Mouse (Mus musculus) hindbrain, postnatal 0 days (tissue): ENCODE measurements around the gene Irs2. TPM values are rescaled to one million over a fixed set of nuclear protein-coding genes. Genes with fewer than 3 reads are reported as not detected.

Experiments used
- ATAC-seq: fragments of 200-750 bp; cut with Nextera tagmentation; 2 replicates; pipeline ENCODE4 v1.8.0; 2017; ENCODE audit warnings: mild to moderate bottlenecking, moderate TSS enrichment, moderate library complexity
- DNase-seq: peaks from one replicate; pipeline ENCODE4 v3.0.0-alpha.2; 2015; ENCODE audit warnings: low spot score
- H3K27ac ChIP-seq: fragments of 300-500 bp; sonication (generic); 2 replicates; pipeline ENCODE4 v1.5.1; 2014; ENCODE audit warnings: mild to moderate bottlenecking
- H3K27me3 ChIP-seq: fragments of 300-500 bp; sonication (generic); 2 replicates; pipeline ENCODE4 v1.6.1; 2014; ENCODE audit warnings: low read length, mixed read lengths; ENCODE audit not compliant: insufficient read depth
- H3K36me3 ChIP-seq: fragments of 300-500 bp; sonication (generic); 2 replicates; pipeline ENCODE4 v1.6.1; 2014; ENCODE audit warnings: low read length, mixed read lengths; ENCODE audit not compliant: insufficient read depth
- H3K4me1 ChIP-seq: fragments of 300-500 bp; sonication (generic); 2 replicates; pipeline ENCODE4 v1.6.1; 2014; ENCODE audit warnings: antibody characterized with exemption, low read length, mixed read lengths; ENCODE audit not compliant: insufficient read depth
- H3K4me2 ChIP-seq: fragments of 300-500 bp; sonication (generic); 2 replicates; pipeline ENCODE4 v1.6.1; 2014; ENCODE audit warnings: low read depth, mild to moderate bottlenecking, low read length, moderate library complexity, mixed read lengths
- H3K4me3 ChIP-seq: fragments of 300-500 bp; sonication (generic); 2 replicates; pipeline ENCODE4 v1.5.1; 2014; ENCODE audit warnings: low read length
- H3K9ac ChIP-seq: fragments of 300-500 bp; sonication (generic); replicated peaks from 2 replicates; pipeline ENCODE4 v1.6.1; 2014; ENCODE audit warnings: mild to moderate bottlenecking, low read length, moderate library complexity, mixed read lengths
- H3K9me3 ChIP-seq: fragments of 300-500 bp; sonication (generic); 2 replicates; pipeline ENCODE4 v1.6.1; 2016; ENCODE audit warnings: low read length, mixed read lengths
- CTCF ChIP-seq: IDR thresholded peaks from 2 replicates; pipeline ENCODE4 v1.5.1; 2016; ENCODE audit warnings: antibody characterized with exemption, control low read depth, low read depth
- WGBS: fragments of 180-500 bp; shearing (Covaris S2); extraction: QIAGEN DNeasy Blood & Tissue Kit; methylation state at CpG from one replicate; pipeline ENCODE4 v1.1.7; 2014; 5-methylcytosine and 5-hydroxymethylcytosine counted together
- polyA plus RNA-seq: library from polyadenylated mRNA; unstranded; fragments of >200 nt; fragmentation: Nextera tagmentation; extraction: Ambion mirVana; gene quantifications from 2 replicates; pipeline ENCODE4 v1.2.1, GENCODE M21; 2015
- total RNA-seq: library from RNA; depleted of rRNA; stranded (reverse); fragments of >200 nt; gene quantifications from 2 replicates; pipeline ENCODE4 v1.2.3, GENCODE M21; 2014

Gene Irs2
- total and polyA plus RNA-seq, 2 experiments from 2014 or later, result 7.3 to 42.4 TPM

DNA sequence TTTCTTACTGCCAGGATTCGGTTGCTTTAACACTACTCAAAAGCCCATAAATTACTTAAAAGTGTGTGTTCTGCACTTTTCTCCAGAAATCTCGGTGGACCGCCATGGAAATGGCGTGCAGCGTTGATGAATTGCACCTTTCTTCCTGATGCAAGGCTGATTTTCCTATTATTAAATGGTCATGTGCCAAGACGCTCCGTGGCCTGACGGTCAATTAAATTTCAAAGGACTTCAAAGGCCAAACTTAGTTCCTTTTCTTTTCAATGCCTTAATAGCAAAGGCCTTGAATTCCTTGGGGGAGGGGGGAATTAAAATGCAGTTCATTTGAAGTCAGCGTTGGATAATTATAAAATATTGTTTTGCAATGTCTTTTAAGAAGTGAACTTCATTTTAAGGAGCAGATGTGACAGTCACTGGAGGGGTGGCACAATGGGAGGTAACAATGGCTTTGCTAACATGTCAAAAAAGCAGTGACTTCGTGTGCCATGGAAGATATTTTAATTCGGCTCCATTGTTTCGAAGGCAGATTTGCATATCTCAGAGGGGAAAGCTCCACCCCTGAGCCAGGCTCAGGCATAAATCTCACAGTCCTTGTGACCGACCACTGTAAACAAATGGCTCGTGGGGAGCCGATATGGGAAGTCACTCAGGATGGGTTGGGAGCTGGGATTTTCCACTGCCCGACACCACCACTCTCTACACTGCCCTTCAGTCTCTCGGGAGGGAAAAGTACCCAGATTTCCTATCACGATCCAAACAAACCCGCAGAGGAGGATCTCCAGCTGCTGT lies 27.6 kb upstream of the Irs2 start:
- Histone ChIP-seq H3K4me2 (no peak overlapping the region), H3K4me3 (no peak overlapping the region), H3K27ac (no peak overlapping the region), H3K9me3 (no peaks in the 10 kb centered on the region), H3K27me3 (no peaks in the 10 kb centered on the region), H3K4me1 (no peaks in the 10 kb centered on the region), H3K36me3 (no peaks in the 10 kb centered on the region), H3K9ac (no peak overlapping the region)
- ATAC-seq, result no peak
- no peak for TF ChIP-seq CTCF
- peak; percentile 5 for DNase-seq
- whole genome bisulfite sequencing, result 12% methylated on average over 19 of the region's 19 CpGs

DNA sequence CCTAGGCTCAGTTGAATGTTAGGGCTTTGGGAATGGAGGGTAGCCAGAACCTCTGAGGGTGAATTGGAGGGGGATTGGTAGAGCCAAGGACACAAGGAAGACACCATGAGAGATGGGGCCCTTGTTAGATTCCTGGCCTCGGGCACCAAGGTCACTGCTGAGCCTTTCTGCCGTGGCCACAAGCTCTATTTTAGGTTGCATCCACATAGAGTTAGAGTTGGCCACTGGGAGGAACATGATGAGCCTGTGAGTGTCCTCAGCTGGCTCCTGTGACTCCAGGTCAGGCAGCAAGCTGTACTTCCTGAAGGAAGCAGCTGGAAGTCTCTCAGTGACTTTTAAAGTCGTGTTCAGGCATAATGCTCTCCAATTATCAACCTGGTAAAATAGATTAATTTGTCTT lies 16.6 kb upstream of the Irs2 start:
- Histone ChIP-seq H3K4me1 (no peaks in the 10 kb centered on the region), H3K4me2 (no peak overlapping the region), H3K9ac (no peak overlapping the region), H3K27me3 (no peaks in the 10 kb centered on the region), H3K4me3 (no peak overlapping the region), H3K36me3 (no peaks in the 10 kb centered on the region), H3K9me3 (no peaks in the 10 kb centered on the region), H3K27ac (no peak overlapping the region)
- TF ChIP-seq CTCF, result no peak
- 75% methylated on average over 3 of the region's 3 CpGs for WGBS
- ATAC-seq, result no peak
- no peak for DNase-seq

GRCm38 (mm10) chr8:11020949-11021572 lies 12.8 kb upstream of the Irs2 start:
- Histone ChIP-seq H3K36me3 (no peaks in the 10 kb centered on the region), H3K4me1 (no peaks in the 10 kb centered on the region), H3K27me3 (no peaks in the 10 kb centered on the region), H3K9me3 (no peaks in the 10 kb centered on the region), H3K4me3 (no peak overlapping the region), H3K27ac (no peak overlapping the region), H3K9ac (no peak overlapping the region), H3K4me2 (no peak overlapping the region)
- TF ChIP-seq CTCF, result no peak
- WGBS, result 91% methylated on average over 9 of the region's 9 CpGs
- DNase-seq, result no peak
- ATAC-seq, result no peak

DNA sequence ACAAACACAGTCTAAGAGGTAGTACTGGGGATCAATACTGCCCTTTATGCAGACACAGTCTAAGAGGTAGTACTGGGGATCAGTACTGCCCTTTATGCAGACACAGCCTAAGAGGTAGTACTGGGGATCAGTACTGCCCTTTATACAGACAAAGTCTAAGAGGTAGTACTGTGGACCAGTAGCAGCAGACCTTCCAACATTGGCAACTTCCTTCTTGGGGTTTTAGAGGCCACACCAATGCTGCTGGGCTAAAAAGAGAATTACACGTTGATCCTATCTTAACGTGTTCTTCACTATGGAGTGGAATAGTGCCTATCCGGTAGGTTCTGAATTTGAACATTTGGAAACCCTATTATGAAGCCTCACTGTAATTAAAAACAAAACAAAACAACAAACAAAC lies 7.4 kb upstream of the Irs2 start:
- ATAC-seq, result no peak
- DNase-seq, result no peak
- WGBS, result 89% methylated on average over 3 of the region's 3 CpGs
- Histone ChIP-seq H3K27me3 (no peaks in the 10 kb centered on the region), H3K4me3 (no peak overlapping the region), H3K9ac (no peak overlapping the region), H3K27ac (no peak overlapping the region), H3K4me1 (0 out of 2 replicates have a peak, but pooled peaks cover 5% of the 10 kb centered on the region), H3K9me3 (no peaks in the 10 kb centered on the region), H3K36me3 (no peaks in the 10 kb centered on the region), H3K4me2 (no peak overlapping the region)
- TF ChIP-seq CTCF, result no peak

DNA sequence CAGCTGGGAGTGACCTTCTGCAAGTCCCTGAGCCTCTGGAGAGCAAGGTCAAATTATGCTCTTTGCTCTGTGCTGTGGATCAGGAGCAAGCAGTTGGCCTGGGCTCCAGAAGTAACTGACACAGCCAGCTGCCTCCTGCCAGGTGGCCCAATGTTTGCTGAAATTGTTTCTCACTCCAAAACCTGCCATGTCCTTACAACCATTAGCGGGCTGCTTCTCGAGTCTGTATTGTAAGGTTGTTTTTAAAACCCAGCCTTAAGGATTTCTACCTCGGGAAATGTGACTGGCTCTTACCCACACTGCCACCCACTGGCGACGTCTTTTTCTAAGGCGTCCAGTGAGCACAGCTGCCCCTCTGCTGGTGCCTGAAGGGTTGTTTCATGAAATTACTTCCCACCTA lies 5.0 kb upstream of the Irs2 start:
- peak; percentile 89 for TF ChIP-seq CTCF
- Histone ChIP-seq H3K4me1 (0 out of 2 replicates have a peak, but pooled peaks cover 5% of the 10 kb centered on the region), H3K4me3 (no peak overlapping the region), H3K27ac (no peak overlapping the region), H3K36me3 (no peaks in the 10 kb centered on the region), H3K9ac (no peak overlapping the region), H3K4me2 (no peak overlapping the region), H3K27me3 (no peaks in the 10 kb centered on the region), H3K9me3 (no peaks in the 10 kb centered on the region)
- DNase-seq, result peak; percentile 85
- no peak for ATAC-seq
- WGBS, result under 1% methylated on average over 6 of the region's 6 CpGs

DNA sequence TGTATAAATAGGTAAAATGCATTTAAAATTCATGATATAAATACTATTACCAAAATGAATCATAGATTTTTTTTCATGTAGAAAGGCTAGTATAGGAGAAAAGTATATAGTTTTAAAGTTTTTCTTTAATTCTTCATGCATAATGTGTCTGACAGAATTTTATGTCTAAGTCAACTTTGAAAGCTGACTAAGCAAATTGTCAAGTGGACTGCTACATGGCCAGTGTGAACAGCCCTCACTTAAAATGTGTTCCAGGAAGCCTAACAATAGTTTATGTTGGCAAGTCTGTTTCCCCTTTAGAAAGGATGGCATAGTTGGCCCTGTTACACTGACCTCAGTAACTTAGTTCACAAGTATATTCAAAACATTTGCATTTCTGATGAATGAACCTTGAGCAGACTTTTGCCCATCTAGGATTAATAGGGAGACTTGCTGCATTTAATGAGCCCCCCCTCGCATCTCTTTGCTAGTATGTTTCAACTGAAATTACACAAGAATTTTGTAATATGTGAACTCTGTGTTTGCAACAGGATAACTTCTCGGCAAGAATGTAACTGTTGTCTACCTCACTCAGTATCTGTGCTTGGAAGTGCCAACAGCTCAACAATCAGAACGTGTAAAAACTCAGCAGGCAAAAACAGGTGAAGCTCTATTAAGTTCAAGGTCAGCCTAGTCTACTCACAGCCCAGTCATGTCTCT lies 3.7 kb upstream of the Irs2 start:
- H3K9ac ChIP-seq, result no peak overlapping the region

More for the DNA sequence above, 3.7 kb upstream of the Irs2 start:
- no peak for DNase-seq
- ATAC-seq, result no peak
- H3K4me2 ChIP-seq, result no peak overlapping the region
- H3K4me1 ChIP-seq, result 0 out of 2 replicates have a peak, but pooled peaks cover 5% of the 10 kb centered on the region
- no peak for TF ChIP-seq CTCF
- no peak overlapping the region for H3K27ac ChIP-seq
- H3K36me3 ChIP-seq, result no peaks in the 10 kb centered on the region
- no peak overlapping the region for H3K4me3 ChIP-seq
- WGBS, result 81% methylated on average over 3 of the region's 3 CpGs
- H3K27me3 ChIP-seq, result no peaks in the 10 kb centered on the region
- H3K9me3 ChIP-seq, result no peaks in the 10 kb centered on the region
